Mouse (Mus musculus) kidney, adult 2 months (tissue): ENCODE results near the gene Prdm16. TPM values are rescaled to one million over a fixed set of nuclear protein-coding genes. Genes with fewer than 3 reads are reported as not detected.

Experiments used
- DNase-seq: peaks from one replicate; pipeline ENCODE4 v3.0.0; 2021
- H3K27ac ChIP-seq: fragments of 200-500 bp; 2 replicates; pipeline ENCODE4 v1.5.1; 2012; ENCODE audit warnings: low read depth, low read length, control low read depth, inconsistent platforms; ENCODE audit not compliant: insufficient read depth
- H3K27me3 ChIP-seq: fragments of 200-500 bp; replicated peaks from 2 replicates; pipeline ENCODE4 v1.6.1; 2012; ENCODE audit warnings: mild to moderate bottlenecking, moderate library complexity, low read length, inconsistent platforms; ENCODE audit not compliant: control insufficient read depth, insufficient read depth
- H3K36me3 ChIP-seq: fragments of 200-500 bp; 2 replicates; pipeline ENCODE4 v1.6.1; 2012; ENCODE audit warnings: mild to moderate bottlenecking, moderate library complexity, low read length, inconsistent platforms; ENCODE audit not compliant: control insufficient read depth, insufficient read depth
- H3K4me1 ChIP-seq: fragments of 200-500 bp; 2 replicates; pipeline ENCODE4 v1.6.1; 2011; ENCODE audit warnings: low read length; ENCODE audit not compliant: control insufficient read depth, insufficient read depth
- H3K4me3 ChIP-seq: fragments of 200-500 bp; 2 replicates; pipeline ENCODE4 v1.5.1; 2011; ENCODE audit warnings: mild to moderate bottlenecking, low read depth, low read length, control low read depth; ENCODE audit not compliant: insufficient read depth
- CTCF ChIP-seq: fragments of 200-500 bp; conservative IDR thresholded peaks from 2 replicates; pipeline ENCODE4 v1.5.1; 2011; ENCODE audit warnings: low read depth, mild to moderate bottlenecking, control low read depth, low read length, moderate library complexity, mixed read lengths; ENCODE audit not compliant: insufficient read depth, insufficient read length
- POLR2A ChIP-seq: fragments of 200-500 bp; IDR thresholded peaks from one replicate; pipeline ENCODE4 v1.6.1; 2011; ENCODE audit warnings: low read depth, low read length, control low read depth
- WGBS: fragments of 180-500 bp; shearing (Covaris S2); methylation state at CpG from one replicate; pipeline ENCODE4 v1.1.7; 2018; 5-methylcytosine and 5-hydroxymethylcytosine counted together
- polyA plus RNA-seq: library from polyadenylated mRNA; depleted of rRNA; stranded (reverse); fragments of >200 nt; gene quantifications from 2 replicates; pipeline ENCODE4 v1.2.3, GENCODE M21; 2012

Gene Prdm16
- polyA plus RNA-seq, 1 experiment, result 7.1 TPM

GRCm38 (mm10) chr4:154634001-154634400, 2.7 kb downstream of the Prdm16 start:
- DNase-seq, result no peak
- 0 out of 2 replicates have a peak, but pooled peaks cover 5% of the 10 kb centered on the region for H3K27me3 ChIP-seq
- no peaks in the 10 kb centered on the region for H3K36me3 ChIP-seq
- peak overlapping the region; percentile 55 for H3K4me3 ChIP-seq
- TF ChIP-seq POLR2A (no peak), CTCF (no peak)
- 67% methylated on average over 3 of the region's 3 CpGs for WGBS
- H3K4me1 ChIP-seq, result no peaks in the 10 kb centered on the region
- H3K27ac ChIP-seq, result peak overlapping the region; percentile 86

GRCm38 (mm10) chr4:154632800-154633764, 3.6 kb downstream of the Prdm16 start:
- Histone ChIP-seq H3K4me1 (no peaks in the 10 kb centered on the region), H3K27me3 (0 out of 2 replicates have a peak, but pooled peaks cover 5% of the 10 kb centered on the region), H3K27ac (peak overlapping the region; percentile 86), H3K4me3 (peak overlapping the region; percentile 55), H3K36me3 (no peaks in the 10 kb centered on the region)
- peak; percentile 61 for DNase-seq
- no peak for TF ChIP-seq CTCF
- TF ChIP-seq POLR2A, result no peak
- WGBS, result 45% methylated on average over 14 of the region's 14 CpGs

GRCm38 (mm10) chr4:154630763-154631162, 5.9 kb downstream of the Prdm16 start:
- H3K27me3 ChIP-seq, result 0 out of 2 replicates have a peak, but pooled peaks cover 3% of the 10 kb centered on the region

GRCm38 (mm10) chr4:154627419-154628142, 9.1 kb downstream of the Prdm16 start:
- Histone ChIP-seq H3K4me1 (no peaks in the 10 kb centered on the region; the same call in 1 of the 2 replicates), H3K27me3 (no peaks in the 10 kb centered on the region), H3K4me3 (no peak overlapping the region), H3K27ac (no peak overlapping the region), H3K36me3 (no peaks in the 10 kb centered on the region)
- TF ChIP-seq POLR2A, result no peak
- no peak for TF ChIP-seq CTCF
- WGBS, result 46% methylated on average over 5 of the region's 5 CpGs
- DNase-seq, result peak; percentile 64

More at GRCm38 (mm10) chr4:154630763-154631162, 5.9 kb downstream of the Prdm16 start:
- Histone ChIP-seq H3K4me1 (no peaks in the 10 kb centered on the region; the same call in 1 of the 2 replicates), H3K36me3 (no peaks in the 10 kb centered on the region), H3K27ac (no peak overlapping the region), H3K4me3 (no peak overlapping the region)
- WGBS, result 39% methylated on average over 3 of the region's 3 CpGs
- TF ChIP-seq CTCF (no peak), POLR2A (no peak)
- no peak for DNase-seq

GRCm38 (mm10) chr4:154626282-154626681, 10.4 kb downstream of the Prdm16 start:
- Histone ChIP-seq H3K27me3 (no peaks in the 10 kb centered on the region), H3K36me3 (no peaks in the 10 kb centered on the region), H3K4me3 (no peak overlapping the region), H3K27ac (no peak overlapping the region), H3K4me1 (no peaks in the 10 kb centered on the region; the same call in 1 of the 2 replicates)
- 85% methylated on average over 2 of the region's 2 CpGs for WGBS
- no peak for TF ChIP-seq CTCF
- TF ChIP-seq POLR2A, result no peak
- DNase-seq, result no peak

- 52% methylated on average over 14 of the region's 14 CpGs for WGBS
- DNase-seq, result no peak
- Histone ChIP-seq H3K36me3 (no peaks in the 10 kb centered on the region), H3K4me1 (no peaks in the 10 kb centered on the region; the same call in 1 of the 2 replicates), H3K27ac (no peak overlapping the region), H3K27me3 (no peaks in the 10 kb centered on the region), H3K4me3 (no peak overlapping the region)
- TF ChIP-seq POLR2A, result no peak
- TF ChIP-seq CTCF, result no peak
Measured at GRCm38 (mm10) chr4:154625710-154626109, 11.0 kb downstream of the Prdm16 start.
